Mouse (Mus musculus): ENCODE measurements around the gene Olfr854. TPM values are rescaled to one million over a fixed set of nuclear protein-coding genes. Genes with fewer than 3 reads are reported as not detected.

Gene Olfr854
- not detected in 2 replicates for polyA plus RNA-seq (2015; fragmentation: Nextera tagmentation; extraction: Ambion mirVana)

DNA sequence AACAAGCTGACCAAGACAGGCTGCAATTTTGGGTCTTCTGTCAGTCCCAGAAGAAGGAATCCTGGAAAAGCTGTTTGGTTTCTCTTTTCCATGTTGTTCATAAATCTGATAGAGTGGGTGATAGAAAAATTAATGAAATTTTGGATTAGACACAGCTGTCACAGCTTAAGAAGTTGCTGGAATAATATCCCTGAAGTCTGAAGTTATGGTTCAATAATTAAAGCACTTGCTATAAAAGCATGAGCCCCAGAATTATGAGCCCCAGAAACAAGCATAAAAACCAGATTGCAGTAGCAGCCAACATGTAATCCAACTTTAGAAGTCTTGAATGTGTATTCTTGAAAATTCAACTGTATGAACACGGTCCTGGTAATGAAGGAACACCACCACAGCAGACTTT lies at the start of gene Olfr854:
Gene Olfr854, minus strand, starts transcription at position 101 of the 400 bp plus-strand sequence.
- WGBS = 73% methylated on average over 1 of the region's 1 CpGs
- Histone ChIP-seq H3K9me3 (0 out of 2 replicates have a peak, but pooled peaks cover 3% of the 10 kb centered on the region), H3K27me3 (no peaks in the 10 kb centered on the region), H3K4me2 (replicated peaks) (no peak within 1 kb of the TSS), H3K4me3 (no peak within 1 kb of the TSS), H3K36me3 (no peaks in the 10 kb centered on the region), H3K9ac (replicated peaks) (no peak within 1 kb of the TSS), H3K4me1 (no peaks in the 10 kb centered on the region), H3K27ac (replicated peaks) (no peak within 1 kb of the TSS)
- ATAC-seq (replicated peaks) = no peak

DNA sequence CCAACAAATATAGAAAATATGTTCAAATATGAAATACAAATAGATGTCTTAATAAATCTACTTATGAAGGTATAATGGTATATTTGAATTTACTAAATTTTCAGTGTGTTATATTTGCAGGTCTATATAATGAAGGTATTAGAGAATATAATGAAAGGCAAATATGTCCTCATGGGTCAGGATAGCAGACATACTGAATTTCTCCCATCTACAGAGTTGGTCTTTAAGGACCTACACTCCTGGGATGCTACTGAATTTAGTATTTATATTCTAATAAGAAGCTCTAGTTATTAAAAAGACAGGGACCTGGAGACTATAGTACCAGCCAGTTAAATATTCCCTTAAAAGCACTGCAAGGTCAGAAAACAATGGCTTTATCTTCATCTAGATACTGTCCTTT lies 15.1 kb upstream of the Olfr854 start, which contains the start of gene Olfr855:
Gene Olfr855, plus strand, starts transcription at position 301 of the 400 bp plus-strand sequence.
- no peaks in the 10 kb centered on the region for H3K27me3 ChIP-seq
- H3K9ac ChIP-seq (replicated peaks) = no peak within 1 kb of the TSS
- H3K36me3 ChIP-seq = no peaks in the 10 kb centered on the region
- H3K4me3 ChIP-seq = no peak within 1 kb of the TSS
- no peaks in the 10 kb centered on the region for H3K4me1 ChIP-seq
- H3K9me3 ChIP-seq = no peaks in the 10 kb centered on the region
- H3K27ac ChIP-seq (replicated peaks) = no peak within 1 kb of the TSS
- ATAC-seq (replicated peaks) = no peak
- H3K4me2 ChIP-seq (replicated peaks) = no peak within 1 kb of the TSS

DNA sequence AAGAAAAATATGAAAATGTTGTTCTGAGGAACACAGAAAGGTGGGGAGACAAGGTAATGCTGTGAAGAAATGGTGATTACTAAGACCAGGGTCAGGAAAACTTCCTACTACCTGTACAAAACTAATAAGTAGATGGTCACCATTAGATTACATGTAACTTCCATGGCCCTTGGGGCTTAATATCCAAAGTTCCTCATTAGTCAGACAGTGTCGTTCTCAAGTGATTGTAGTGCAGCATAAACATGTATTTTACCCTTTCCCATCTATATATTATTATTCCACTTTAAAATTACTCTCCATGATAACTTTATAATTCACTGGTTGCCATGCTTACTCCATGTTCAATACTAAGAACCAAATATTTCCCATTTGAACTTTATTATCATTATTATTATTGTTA lies 26.2 kb downstream of the Olfr854 start, which contains the start of gene Olfr853:
Gene Olfr853, minus strand, starts transcription at position 101 of the 400 bp plus-strand sequence.
- H3K9ac ChIP-seq (replicated peaks) = no peak within 1 kb of the TSS
- H3K27me3 ChIP-seq = no peaks in the 10 kb centered on the region
- no peak for ATAC-seq (replicated peaks)
- H3K4me2 ChIP-seq (replicated peaks) = no peak within 1 kb of the TSS
- WGBS = 83% methylated on average over 1 of the region's 1 CpGs
- H3K27ac ChIP-seq (replicated peaks) = no peak within 1 kb of the TSS
- H3K36me3 ChIP-seq = no peaks in the 10 kb centered on the region
- no peaks in the 10 kb centered on the region for H3K4me1 ChIP-seq
- no peak within 1 kb of the TSS for H3K4me3 ChIP-seq
- H3K9me3 ChIP-seq = 0 out of 2 replicates have a peak, but pooled peaks cover 3% of the 10 kb centered on the region

Other genes starting within 250 kb of the Olfr854 start
- not detected in 2 replicates for gene Olfr845, start 230.9 kb downstream of the Olfr854 start, polyA plus RNA-seq (2015; fragmentation: Nextera tagmentation; extraction: Ambion mirVana)
- gene Olfr846, start 203.4 kb downstream of the Olfr854 start, polyA plus RNA-seq (2015; fragmentation: Nextera tagmentation; extraction: Ambion mirVana) = not detected in 2 replicates
- not detected in 2 replicates for gene Olfr847, start 188.7 kb downstream of the Olfr854 start, polyA plus RNA-seq (2015; fragmentation: Nextera tagmentation; extraction: Ambion mirVana)
- not detected in 2 replicates for gene Olfr849, start 127.1 kb downstream of the Olfr854 start, polyA plus RNA-seq (2015; fragmentation: Nextera tagmentation; extraction: Ambion mirVana)
- not detected in 2 replicates for gene Olfr850, start 89.1 kb downstream of the Olfr854 start, polyA plus RNA-seq (2015; fragmentation: Nextera tagmentation; extraction: Ambion mirVana)
- gene Olfr851, start 74.1 kb downstream of the Olfr854 start, polyA plus RNA-seq (2015; fragmentation: Nextera tagmentation; extraction: Ambion mirVana) = not detected in 2 replicates
- gene Olfr853, start 26.3 kb downstream of the Olfr854 start, polyA plus RNA-seq (2015; fragmentation: Nextera tagmentation; extraction: Ambion mirVana) = not detected in 2 replicates
- gene Olfr855, start 15.2 kb upstream of the Olfr854 start, polyA plus RNA-seq (2015; fragmentation: Nextera tagmentation; extraction: Ambion mirVana) = not detected in 2 replicates
- gene Zfp317, start 54.7 kb upstream of the Olfr854 start, polyA plus RNA-seq (2015; fragmentation: Nextera tagmentation; extraction: Ambion mirVana) = 46.7 and 49.8 TPM in 2 replicates
- not detected in 2 replicates for gene Olfr857, start 142.1 kb upstream of the Olfr854 start, polyA plus RNA-seq (2015; fragmentation: Nextera tagmentation; extraction: Ambion mirVana)
- not detected in 2 replicates for gene Olfr58, start 212.9 kb upstream of the Olfr854 start, polyA plus RNA-seq (2015; fragmentation: Nextera tagmentation; extraction: Ambion mirVana)
- not detected in 2 replicates for gene Olfr859, start 237.5 kb upstream of the Olfr854 start, polyA plus RNA-seq (2015; fragmentation: Nextera tagmentation; extraction: Ambion mirVana)

Data from forebrain, embryonic 15.5 days (tissue).